ENCODE assay signal across 8 mouse cellular contexts in genomic region chr1:134556671-134557218, GRCm38 (mm10). TPM values are rescaled to one million over a fixed set of nuclear protein-coding genes. Genes with fewer than 3 reads are reported as not detected.
A peak's percentile ranks its signal among the peaks of the same experiment; 100 is the strongest.
DNase-seq lines count a peak whose midpoint lies in the region; ATAC-seq and TF ChIP-seq lines count a peak whose summit lies in the region.

No protein-coding gene starts in this region.

- H3K4me3 ChIP-seq in hindbrain, postnatal 0 days (ENCODE audit: low read length): peak overlapping the region; percentile 66
- peak overlapping the region; percentile 72 for H3K4me3 ChIP-seq in left cerebral cortex, adult 2 months

- H3K27me3 ChIP-seq in hindbrain, postnatal 0 days (ENCODE audit: insufficient read depth, low read length): no peaks in the 10 kb centered on the region

- intact Hi-C loops in left cerebral cortex, adult 2 months (cut with DNase I): loop anchor here (2.0 kb wide), 1 partner anchor 38 kb away; no protein-coding TSS in a partner anchor

- H3K36me3 ChIP-seq in hindbrain, postnatal 0 days (ENCODE audit: insufficient read depth, low read length): no peaks in the 10 kb centered on the region

- WGBS in hindbrain, postnatal 0 days: under 1% methylated on average over 34 of the region's 35 CpGs

- peak overlapping the region; percentile 70 for H3K9ac ChIP-seq in hindbrain, postnatal 0 days (replicated peaks; ENCODE audit: low read length)

- ATAC-seq in hindbrain, postnatal 0 days: peak; percentile 96
- peak; percentile 89 for ATAC-seq in megakaryocyte, adult 5-6 weeks (ENCODE audit: poor library complexity, severe bottlenecking)

- TF ChIP-seq CTCF in hindbrain, postnatal 0 days (IDR thresholded peaks at IDR 0.05; ENCODE audit: low read depth): no peak
- TF ChIP-seq CTCF in left cerebral cortex, adult 2 months (IDR thresholded peaks at IDR 0.05): no peak

- H3K4me2 ChIP-seq in hindbrain, postnatal 0 days (ENCODE audit: low read depth, low read length): peak overlapping the region; percentile 65

- DNase-seq in T-cell, adult 2 months (ENCODE audit: low spot score): peak; percentile 91
- DNase-seq in cerebellum, postnatal 36 days: peak; percentile 95 to 97
- peak; percentile 96 for DNase-seq in gastrocnemius, adult 18-20 months (ENCODE audit: low spot score)
- DNase-seq in hindbrain, postnatal 0 days (ENCODE audit: low spot score): peak; percentile 99
- DNase-seq in left cerebral cortex, adult 2 months (ENCODE audit: extremely low spot score in 1 of 2, low spot score in 2 of 2): peak; percentile 93 to 94
- DNase-seq in right cerebral cortex, adult 2 months (ENCODE audit: low spot score in 2 of 2): peak; percentile 94 to 96
- DNase-seq in urinary bladder, postnatal 14 days (ENCODE audit: low spot score): peak; percentile 97

- H3K9me3 ChIP-seq in hindbrain, postnatal 0 days (ENCODE audit: low read length): no peaks in the 10 kb centered on the region

- peak overlapping the region; percentile 87 for H3K27ac ChIP-seq in hindbrain, postnatal 0 days
- H3K27ac ChIP-seq in left cerebral cortex, adult 2 months: peak overlapping the region; percentile 95

- peaks cover 5% of the 10 kb centered on the region; the same call in 1 of the 2 replicates for H3K4me1 ChIP-seq in hindbrain, postnatal 0 days (ENCODE audit: insufficient read depth, low read length)

RNA-seq across cellular contexts. Expression of gene Kdm5b, which starts 3.2 kb away (rescaled TPM):
- 1 to 10 TPM; 8.0 to 8.3 TPM for total RNA-seq in gastrocnemius, adult 18-20 months (2021)
- 55.7 and 59.2 TPM in 2 replicates for total RNA-seq in hindbrain, postnatal 0 days (2014; rRNA removed)
- 41.9 and 42.1 TPM in 2 replicates for polyA plus RNA-seq in hindbrain, postnatal 0 days (2015; fragmentation: Nextera tagmentation; extraction: Ambion mirVana)
- 10 to 100 TPM; 70.5 to 71.0 TPM for total RNA-seq in left cerebral cortex, adult 2 months (2021)
- 7.1 and 9.5 TPM in 2 replicates for total RNA-seq in megakaryocyte, adult 5-6 weeks (2015)
- 7.1 and 10.2 TPM in 2 replicates for total RNA-seq in megakaryocyte, adult 5-6 weeks (2017)

RNA-seq across cellular contexts. Expression of gene Mgat4e, which starts 7.3 kb away (rescaled TPM):
- not detected for total RNA-seq in gastrocnemius, adult 18-20 months (2021)
- 0.18 TPM in 1 of 2 replicates, not detected in the other for total RNA-seq in hindbrain, postnatal 0 days (2014; rRNA removed)
- polyA plus RNA-seq in hindbrain, postnatal 0 days (2015; fragmentation: Nextera tagmentation; extraction: Ambion mirVana): not detected in 2 replicates
- not detected for total RNA-seq in left cerebral cortex, adult 2 months (2021)
- not detected in 2 replicates for total RNA-seq in megakaryocyte, adult 5-6 weeks (2015)
- not detected in 2 replicates for total RNA-seq in megakaryocyte, adult 5-6 weeks (2017)

Comparison
In these comparisons a context has a peak if more than half of its experiments do, and no peak if none do; other contexts are left out.
1. Peak in every context shown above with its lines: DNase-seq, ATAC-seq, H3K4me3 ChIP-seq and H3K27ac ChIP-seq.